Mouse (Mus musculus): ENCODE measurements around the gene Zfhx2. TPM values are rescaled to one million over a fixed set of nuclear protein-coding genes. Genes with fewer than 3 reads are reported as not detected.

Zfhx2 gene
- polyA plus RNA-seq (2014; fragmentation: Illumina TruSeq; extraction: RNeasy Lipid Tissue Mini Kit (QIAGEN cat#74804); ENCODE audit: low read depth, low replicate concordance), result 0.97 TPM

GRCm38 (mm10) chr14:55092011-55092577, at the start of gene Zfhx2:
Zfhx2 (minus strand) TSS chr14:55092324.

GRCm38 (mm10) chr14:55116425-55117200, 24.5 kb upstream of the Zfhx2 start, which contains the start of gene Jph4:
Jph4 (minus strand) TSS chr14:55116935.

GRCm38 (mm10) chr14:55105836-55106809, 14.0 kb upstream of the Zfhx2 start, which contains the start of gene Ap1g2:
Ap1g2 (minus strand) TSS chr14:55106593.

GRCm38 (mm10) chr14:55094704-55095231, 2.6 kb upstream of the Zfhx2 start, which contains the start of gene Thtpa:
Thtpa (plus strand) TSS chr14:55094784.

GRCm38 (mm10) chr14:55014991-55015766, 76.9 kb downstream of the Zfhx2 start, which contains the start of gene Ngdn:
Ngdn (plus strand) TSS chr14:55015454.

Other genes with a start within 250 kb of the Zfhx2 start
- 65.4 TPM for gene Homez, start 221.4 kb downstream of the Zfhx2 start, polyA plus RNA-seq (2014; fragmentation: Illumina TruSeq; extraction: RNeasy Lipid Tissue Mini Kit (QIAGEN cat#74804); ENCODE audit: low read depth, low replicate concordance)
- gene Ppp1r3e, start 214.8 kb downstream of the Zfhx2 start, polyA plus RNA-seq (2014; fragmentation: Illumina TruSeq; extraction: RNeasy Lipid Tissue Mini Kit (QIAGEN cat#74804); ENCODE audit: low read depth, low replicate concordance), result 3.7 TPM
- gene Bcl2l2, start 208.9 kb downstream of the Zfhx2 start, polyA plus RNA-seq (2014; fragmentation: Illumina TruSeq; extraction: RNeasy Lipid Tissue Mini Kit (QIAGEN cat#74804); ENCODE audit: low read depth, low replicate concordance), result 9.3 TPM
- not detected for gene Gm20521, start 208.9 kb downstream of the Zfhx2 start, polyA plus RNA-seq (2014; fragmentation: Illumina TruSeq; extraction: RNeasy Lipid Tissue Mini Kit (QIAGEN cat#74804); ENCODE audit: low read depth, low replicate concordance)
- 155 TPM for gene Pabpn1, start 199.8 kb downstream of the Zfhx2 start, polyA plus RNA-seq (2014; fragmentation: Illumina TruSeq; extraction: RNeasy Lipid Tissue Mini Kit (QIAGEN cat#74804); ENCODE audit: low read depth, low replicate concordance)
- gene Slc22a17, start 179.2 kb downstream of the Zfhx2 start, polyA plus RNA-seq (2014; fragmentation: Illumina TruSeq; extraction: RNeasy Lipid Tissue Mini Kit (QIAGEN cat#74804); ENCODE audit: low read depth, low replicate concordance), result 0.43 TPM
- not detected for gene Efs, start 166.2 kb downstream of the Zfhx2 start, polyA plus RNA-seq (2014; fragmentation: Illumina TruSeq; extraction: RNeasy Lipid Tissue Mini Kit (QIAGEN cat#74804); ENCODE audit: low read depth, low replicate concordance)
- not detected for gene Il25, start 159.6 kb downstream of the Zfhx2 start, polyA plus RNA-seq (2014; fragmentation: Illumina TruSeq; extraction: RNeasy Lipid Tissue Mini Kit (QIAGEN cat#74804); ENCODE audit: low read depth, low replicate concordance)
- not detected for gene Cmtm5, start 156.1 kb downstream of the Zfhx2 start, polyA plus RNA-seq (2014; fragmentation: Illumina TruSeq; extraction: RNeasy Lipid Tissue Mini Kit (QIAGEN cat#74804); ENCODE audit: low read depth, low replicate concordance)
- 0.03 TPM for gene Myh6, start 125.4 kb downstream of the Zfhx2 start, polyA plus RNA-seq (2014; fragmentation: Illumina TruSeq; extraction: RNeasy Lipid Tissue Mini Kit (QIAGEN cat#74804); ENCODE audit: low read depth, low replicate concordance)
- gene Gm17428, start 115.4 kb downstream of the Zfhx2 start, polyA plus RNA-seq (2014; fragmentation: Illumina TruSeq; extraction: RNeasy Lipid Tissue Mini Kit (QIAGEN cat#74804); ENCODE audit: low read depth, low replicate concordance), result not detected
- not detected for gene Myh7, start 97.7 kb downstream of the Zfhx2 start, polyA plus RNA-seq (2014; fragmentation: Illumina TruSeq; extraction: RNeasy Lipid Tissue Mini Kit (QIAGEN cat#74804); ENCODE audit: low read depth, low replicate concordance)
- gene Ngdn, start 76.9 kb downstream of the Zfhx2 start, polyA plus RNA-seq (2014; fragmentation: Illumina TruSeq; extraction: RNeasy Lipid Tissue Mini Kit (QIAGEN cat#74804); ENCODE audit: low read depth, low replicate concordance), result 3.7 TPM
- 2.9 TPM for gene Thtpa, start 2.5 kb upstream of the Zfhx2 start, polyA plus RNA-seq (2014; fragmentation: Illumina TruSeq; extraction: RNeasy Lipid Tissue Mini Kit (QIAGEN cat#74804); ENCODE audit: low read depth, low replicate concordance)
- 0.48 TPM for gene Ap1g2, start 14.3 kb upstream of the Zfhx2 start, polyA plus RNA-seq (2014; fragmentation: Illumina TruSeq; extraction: RNeasy Lipid Tissue Mini Kit (QIAGEN cat#74804); ENCODE audit: low read depth, low replicate concordance)
- 2.7 TPM for gene Jph4, start 24.6 kb upstream of the Zfhx2 start, polyA plus RNA-seq (2014; fragmentation: Illumina TruSeq; extraction: RNeasy Lipid Tissue Mini Kit (QIAGEN cat#74804); ENCODE audit: low read depth, low replicate concordance)
- 0.28 TPM for gene Dhrs2, start 129.7 kb upstream of the Zfhx2 start, polyA plus RNA-seq (2014; fragmentation: Illumina TruSeq; extraction: RNeasy Lipid Tissue Mini Kit (QIAGEN cat#74804); ENCODE audit: low read depth, low replicate concordance)